Mouse (Mus musculus) gastrocnemius, postnatal 4 days (tissue): ENCODE data around the gene Etnk1. TPM values are rescaled to one million over a fixed set of nuclear protein-coding genes. Genes with fewer than 3 reads are reported as not detected.

Experiments
- DNase-seq, 2 experiments: peaks; one replicate each; pipeline ENCODE4 v3.0.0; 2021 to 2022; ENCODE audit warnings: low spot score in 2 of 2, mixed read lengths in 2 of 2
- total RNA-seq, 2 experiments: library from RNA; stranded (reverse); gene quantifications; 2 replicates each; pipeline ENCODE4 v1.2.3; 2021

Gene Etnk1
- total RNA-seq, 2 experiments from 2014 or later: 21.3 to 23.1 TPM

DNA sequence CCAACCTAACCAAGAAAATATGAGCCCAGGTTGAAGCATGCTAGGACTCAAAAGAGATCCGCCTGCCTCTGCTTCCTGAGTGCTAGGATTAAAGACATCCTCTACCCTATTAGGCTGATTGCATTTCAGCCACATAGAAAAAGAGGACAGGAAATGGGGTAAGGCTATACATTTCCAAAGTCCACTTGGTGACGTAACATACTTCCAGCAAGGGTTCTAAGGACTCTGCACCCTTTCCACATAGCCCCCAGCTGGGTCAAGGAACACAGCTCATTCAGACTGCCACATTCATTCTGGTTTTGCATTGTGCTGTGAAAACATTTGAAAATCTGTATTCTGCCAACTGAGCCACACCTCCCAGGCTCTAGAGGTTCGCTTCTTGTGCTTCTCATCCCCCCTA is 41.9 kb downstream of the Etnk1 start:
- no peak for DNase-seq

DNA sequence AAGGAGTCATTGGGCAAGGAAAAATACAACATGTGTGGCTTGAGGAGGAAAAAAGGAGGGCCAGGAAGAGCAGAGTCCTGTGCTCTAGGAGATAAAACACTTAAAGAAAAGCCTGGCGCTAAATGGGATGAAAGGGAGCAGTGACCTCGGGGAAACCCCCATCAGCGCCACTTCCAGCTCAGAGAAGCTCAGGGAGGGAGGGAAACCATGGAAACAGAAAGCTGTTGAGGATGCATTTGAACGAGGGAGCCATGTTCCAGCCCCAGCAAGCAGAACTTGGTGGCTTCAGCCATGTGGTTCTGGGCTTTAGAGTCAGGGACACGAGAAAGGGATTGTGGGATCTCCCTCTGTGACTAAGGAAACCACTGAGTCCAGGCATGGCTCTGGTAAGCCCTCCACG is 45.7 kb downstream of the Etnk1 start:
- no peak for DNase-seq

DNA sequence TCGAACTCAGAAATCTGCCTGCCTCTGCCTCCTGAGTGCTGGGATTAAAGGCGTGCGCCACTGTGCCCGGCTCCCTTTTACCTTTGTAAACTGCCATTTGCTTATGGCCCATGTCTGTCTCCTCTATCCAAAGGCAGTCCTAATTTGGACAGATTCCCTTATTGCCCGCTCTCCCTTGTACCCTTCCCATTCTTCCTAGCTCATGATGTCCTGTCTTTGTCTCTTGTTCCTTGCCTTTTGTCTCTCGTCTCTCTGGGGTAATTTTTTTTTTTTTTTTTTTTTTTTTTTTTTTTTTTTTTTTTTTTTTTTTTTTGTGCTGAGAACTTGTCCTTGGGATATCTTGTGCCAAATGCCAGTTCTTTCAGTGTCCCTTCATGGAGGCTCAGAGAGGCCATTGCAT is 46.4 kb downstream of the Etnk1 start:
- no peak for DNase-seq

DNA sequence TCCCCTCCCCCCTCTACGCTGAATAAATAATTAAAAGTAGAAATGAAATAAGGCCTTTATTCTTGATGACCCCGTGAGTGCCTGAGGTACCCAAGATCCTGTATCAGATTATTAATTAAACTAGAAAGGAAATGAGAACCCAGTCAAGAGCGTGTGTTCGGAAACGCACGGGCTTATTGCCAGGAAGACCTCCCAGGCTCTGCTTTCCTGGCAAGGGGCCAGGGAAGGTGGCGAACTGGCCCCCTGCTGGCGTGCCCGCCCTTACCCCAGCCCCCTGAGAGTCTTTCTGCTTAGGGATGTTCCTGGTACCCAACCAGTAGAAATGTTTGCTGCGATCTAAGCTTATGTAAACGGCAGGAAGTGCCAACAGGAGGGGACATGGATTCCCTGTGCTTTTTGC is 49.2 kb downstream of the Etnk1 start:
- no peak for DNase-seq

DNA sequence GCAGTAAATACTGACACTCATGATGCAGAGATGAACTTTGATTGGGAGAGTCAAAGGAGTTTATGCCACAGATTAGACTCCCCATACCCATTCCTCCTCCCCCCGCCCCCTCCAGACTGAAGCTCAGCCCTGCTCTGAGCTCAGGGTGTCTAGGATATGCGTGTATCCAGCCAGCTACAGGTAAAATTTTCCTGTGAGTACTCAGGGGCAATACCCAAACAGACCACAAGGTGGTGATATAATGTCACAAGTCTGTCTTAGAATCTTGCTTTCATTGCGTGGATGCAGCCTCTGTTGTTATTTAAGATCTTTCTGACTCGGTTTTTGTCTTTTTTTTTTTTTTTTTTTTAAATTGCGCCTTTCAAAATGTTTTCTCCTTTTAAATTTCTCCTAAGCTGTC is 52.3 kb downstream of the Etnk1 start:
- peak in 1 of 2 experiments; percentile 34 for DNase-seq

DNA sequence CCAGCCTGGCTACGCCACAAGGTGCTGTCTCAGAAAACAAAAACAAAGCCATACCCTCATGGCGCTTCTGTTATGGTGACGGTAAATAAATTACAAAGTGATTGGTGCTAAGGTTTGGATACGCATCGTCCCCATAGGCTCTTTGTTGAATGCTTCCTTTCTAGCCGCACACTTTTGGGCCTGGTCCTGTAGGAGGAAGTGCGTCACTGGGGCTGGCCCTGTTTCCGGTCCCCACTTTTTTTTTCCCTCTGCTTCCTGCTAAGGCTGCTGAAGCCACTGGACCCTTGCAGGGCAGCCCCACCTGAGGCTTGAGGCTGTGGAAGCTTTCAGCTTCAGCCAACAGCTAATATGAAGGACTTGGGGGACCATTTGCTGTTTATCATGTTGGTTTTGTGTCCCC is 54.2 kb downstream of the Etnk1 start:
- no peak for DNase-seq

DNA sequence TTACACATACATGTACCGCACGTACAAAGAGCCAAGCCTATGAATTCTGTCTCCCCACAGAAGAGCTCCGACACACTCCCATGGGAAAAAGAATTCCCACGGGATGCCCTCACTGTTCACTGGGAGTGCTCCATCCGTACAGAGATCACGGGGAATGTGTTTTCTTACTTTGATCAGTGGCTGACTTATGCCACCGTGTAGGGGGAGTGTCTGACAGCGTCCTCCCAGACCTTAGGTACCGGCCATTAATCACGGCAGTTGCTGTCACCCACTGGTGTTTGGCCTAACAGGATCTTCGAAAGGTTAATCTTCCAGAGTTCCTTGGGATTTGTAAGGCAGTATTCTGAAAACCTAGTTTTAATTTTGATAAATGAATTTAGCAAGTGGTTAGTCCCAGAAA is 57.0 kb downstream of the Etnk1 start:
- no peak for DNase-seq

DNA sequence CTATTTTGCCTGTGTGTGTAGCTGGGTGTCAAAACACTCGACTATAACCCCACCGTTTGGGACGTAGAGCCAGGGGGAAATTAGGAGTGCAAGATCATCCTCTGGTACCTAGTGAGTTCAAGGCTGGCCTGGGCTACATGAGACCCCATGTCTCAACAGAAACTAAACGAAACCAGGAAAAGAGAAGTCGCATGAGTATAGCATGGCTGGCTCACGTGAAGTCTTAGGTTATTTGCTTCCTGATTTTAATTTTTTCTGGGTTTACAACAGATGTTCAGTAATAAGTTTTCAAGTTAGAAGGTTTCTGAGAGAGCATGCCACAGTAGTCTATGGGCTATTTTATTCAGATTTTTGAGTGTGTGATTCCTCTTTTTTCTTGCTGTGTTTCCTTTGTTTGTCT is 57.9 kb downstream of the Etnk1 start:
- DNase-seq: no peak

DNA sequence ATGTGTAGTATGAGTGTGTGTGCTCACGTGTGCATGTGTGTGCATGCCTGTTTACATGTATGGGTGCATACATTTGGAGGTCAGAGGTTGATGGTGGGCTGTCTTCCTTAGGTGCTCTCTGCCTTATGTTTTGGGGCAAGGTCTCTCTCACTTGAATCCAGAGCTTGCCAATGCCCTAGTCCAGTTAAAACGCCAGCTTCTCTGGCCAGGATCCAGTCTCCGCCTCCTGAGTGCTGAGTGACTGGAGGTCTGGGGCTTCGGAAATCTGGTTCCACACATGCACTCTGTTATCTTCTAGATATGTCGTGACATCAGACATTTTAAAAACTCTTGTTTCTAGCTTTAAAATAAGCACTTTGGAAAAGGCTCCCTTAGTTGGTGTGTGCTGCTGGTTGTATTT is 61.7 kb downstream of the Etnk1 start:
- no peak for DNase-seq

DNA sequence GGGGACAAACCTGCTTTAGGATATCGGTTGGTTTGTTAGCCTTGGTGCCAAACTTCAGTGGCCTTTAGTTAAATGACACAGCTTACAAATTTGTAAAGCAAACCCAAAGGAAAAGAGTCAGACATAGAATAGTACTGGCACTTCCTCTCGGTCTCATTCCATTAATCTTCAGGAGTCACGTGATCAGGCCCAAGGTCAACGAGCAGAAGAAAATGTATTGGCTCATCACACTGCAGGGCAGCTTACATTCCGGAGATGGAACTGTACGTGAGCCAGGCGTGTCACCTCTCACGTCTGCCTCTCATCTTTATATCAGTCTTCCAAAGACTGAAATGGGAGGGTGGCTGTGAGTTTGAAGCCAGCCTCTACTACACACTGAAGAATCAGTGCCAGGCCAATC is 62.9 kb downstream of the Etnk1 start:
- no peak for DNase-seq

DNA sequence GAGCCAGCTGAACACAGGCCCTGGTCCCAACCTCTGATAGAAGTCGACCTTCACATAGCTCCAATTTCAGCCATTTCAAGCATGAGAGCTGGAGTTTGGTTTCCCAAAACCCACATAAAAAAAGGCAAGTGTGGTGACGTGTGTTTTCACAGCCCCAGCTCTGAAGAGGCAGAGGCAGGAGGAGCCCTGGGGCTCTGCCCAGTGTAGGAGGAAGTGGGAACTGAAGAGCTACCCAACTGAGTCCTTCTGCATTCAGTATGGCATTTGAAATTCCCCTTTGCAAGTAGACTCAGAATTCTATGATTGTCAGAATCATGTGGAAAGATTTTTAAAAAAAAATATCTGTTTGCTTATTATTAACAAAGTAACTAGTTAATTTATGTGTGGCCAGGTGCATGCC is 63.9 kb downstream of the Etnk1 start:
- DNase-seq: no peak

DNA sequence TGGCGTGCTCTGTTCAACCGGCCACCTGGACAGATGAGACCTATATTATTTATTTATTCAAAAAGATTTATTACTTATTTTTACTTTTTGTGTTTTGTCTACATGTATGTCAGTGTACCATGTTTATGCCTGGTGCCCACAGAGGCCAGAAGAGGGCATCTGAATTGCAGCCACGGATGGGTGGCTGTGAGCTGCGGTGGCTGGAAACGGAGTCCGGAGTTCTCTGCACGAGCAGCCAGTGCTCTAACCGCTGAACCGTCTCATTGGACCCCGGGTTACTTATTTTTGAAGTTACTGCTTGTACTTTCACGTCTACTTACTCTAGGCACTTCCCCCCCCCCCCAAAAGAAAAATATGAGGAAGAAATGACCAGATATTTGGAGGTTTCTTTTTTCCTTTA is 65.7 kb downstream of the Etnk1 start:
- no peak for DNase-seq

DNA sequence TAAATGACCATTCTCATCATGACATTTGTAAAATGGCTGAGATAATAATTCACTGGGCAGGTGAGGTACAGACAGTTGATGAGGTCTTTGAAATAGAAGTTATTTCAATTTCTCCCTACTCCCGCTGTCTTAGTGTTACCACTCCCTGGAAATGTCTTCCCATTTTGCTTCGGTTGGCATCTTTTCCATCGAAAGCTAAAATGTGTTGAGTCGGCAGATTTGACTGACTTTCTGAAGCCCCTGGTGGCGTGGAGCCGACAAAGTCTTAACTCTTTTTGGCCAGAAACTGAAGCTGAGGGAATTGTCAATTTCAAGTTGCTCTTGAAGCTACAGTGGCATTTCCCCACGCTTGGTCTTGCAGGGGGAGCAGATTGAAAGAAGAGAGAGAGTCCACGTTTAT is 67.8 kb downstream of the Etnk1 start:
- DNase-seq: no peak

DNA sequence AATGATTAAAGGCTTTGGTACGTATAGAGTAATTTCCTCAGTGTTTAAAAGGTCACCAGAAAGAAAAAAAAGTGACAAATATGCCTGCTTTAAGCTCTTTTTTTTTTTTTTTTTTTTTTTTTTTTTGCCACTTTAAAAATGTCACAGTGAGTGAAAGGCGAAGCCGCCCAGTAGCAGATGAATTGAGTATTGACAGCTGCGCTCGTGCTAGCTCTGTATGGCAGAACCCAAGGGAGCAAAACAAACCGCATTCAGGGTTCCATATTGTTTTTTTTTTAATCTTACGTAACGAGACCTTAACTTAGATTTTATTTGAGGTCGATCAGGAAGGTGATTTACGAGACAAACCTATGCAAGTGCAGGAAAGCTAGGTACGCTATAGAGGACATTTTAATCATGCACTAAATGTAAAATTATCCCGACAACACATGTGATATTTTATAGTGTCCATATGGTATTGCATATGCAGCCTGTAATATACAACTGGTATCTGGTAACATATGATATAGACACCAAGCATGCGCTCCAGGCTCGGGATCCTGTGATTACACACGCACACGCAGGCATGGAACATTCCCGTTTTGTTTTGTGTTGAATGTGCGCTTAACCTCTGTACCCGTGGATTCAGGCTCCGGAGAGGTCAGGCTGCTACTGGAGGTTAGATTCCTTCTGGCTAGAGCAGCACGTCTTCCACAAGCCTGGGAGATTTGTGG is 72.5 kb downstream of the Etnk1 start:
- no peak for DNase-seq

DNA sequence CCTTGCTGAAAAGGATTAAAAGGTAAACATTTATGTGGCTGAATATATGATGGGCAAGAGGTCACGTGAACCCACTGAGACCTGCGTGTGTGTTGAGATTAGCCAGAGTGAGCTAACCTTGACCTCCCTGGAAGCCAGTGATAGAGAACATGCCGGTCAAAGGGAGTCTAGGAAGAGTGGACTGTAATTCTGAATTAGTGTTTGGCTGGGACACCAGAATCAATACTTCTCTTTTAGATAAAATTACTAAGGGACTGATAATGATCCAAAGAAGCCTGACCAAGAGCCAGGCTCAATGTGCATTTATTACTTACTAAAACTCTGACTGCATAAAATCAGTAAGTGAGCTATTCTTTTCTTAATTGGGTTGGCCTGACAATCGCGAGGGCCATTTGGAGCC is 76.2 kb downstream of the Etnk1 start:
- no peak for DNase-seq

DNA sequence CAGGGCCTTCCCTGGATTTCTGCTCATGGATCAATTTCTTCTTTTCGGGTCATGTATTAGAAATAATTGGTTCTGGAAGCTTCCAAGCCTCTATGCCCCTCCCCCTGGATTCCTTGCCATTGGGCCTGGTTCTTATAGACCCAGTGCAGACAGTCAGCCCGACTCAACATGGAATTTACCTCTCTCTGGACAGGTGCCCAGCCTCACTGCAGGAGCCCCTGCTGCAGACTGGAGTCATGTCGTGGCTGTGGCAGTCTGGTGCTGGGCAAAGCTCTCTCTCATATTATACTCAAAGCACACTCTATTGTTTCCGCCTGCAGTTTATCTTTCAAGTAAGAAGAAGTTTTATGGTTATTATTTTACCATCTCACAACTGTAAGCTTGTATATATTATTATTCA is 90.9 kb downstream of the Etnk1 start:
- no peak for DNase-seq

DNA sequence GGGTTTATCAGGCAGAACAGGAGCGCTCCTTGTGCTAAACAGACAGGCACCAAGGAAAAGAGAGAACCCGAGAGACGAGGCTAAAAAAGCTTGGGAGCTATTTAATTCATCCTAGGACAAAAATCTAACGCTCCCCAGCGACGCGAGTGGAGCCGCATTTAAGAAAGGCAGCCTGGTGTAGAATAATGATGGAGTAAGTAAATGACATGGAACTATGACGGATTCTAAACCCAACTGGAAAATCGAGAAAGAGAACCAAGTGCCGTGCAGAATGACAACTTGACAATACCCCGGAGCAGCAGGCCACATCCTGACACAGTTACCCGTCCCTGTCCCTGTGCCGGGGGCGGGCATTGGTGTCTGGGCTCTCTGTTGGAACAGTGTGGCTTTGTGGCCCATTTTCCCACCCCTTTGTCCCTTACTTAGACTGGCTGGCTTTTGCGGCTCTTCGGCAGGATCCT is 92.2 kb downstream of the Etnk1 start:
- DNase-seq: no peak

DNA sequence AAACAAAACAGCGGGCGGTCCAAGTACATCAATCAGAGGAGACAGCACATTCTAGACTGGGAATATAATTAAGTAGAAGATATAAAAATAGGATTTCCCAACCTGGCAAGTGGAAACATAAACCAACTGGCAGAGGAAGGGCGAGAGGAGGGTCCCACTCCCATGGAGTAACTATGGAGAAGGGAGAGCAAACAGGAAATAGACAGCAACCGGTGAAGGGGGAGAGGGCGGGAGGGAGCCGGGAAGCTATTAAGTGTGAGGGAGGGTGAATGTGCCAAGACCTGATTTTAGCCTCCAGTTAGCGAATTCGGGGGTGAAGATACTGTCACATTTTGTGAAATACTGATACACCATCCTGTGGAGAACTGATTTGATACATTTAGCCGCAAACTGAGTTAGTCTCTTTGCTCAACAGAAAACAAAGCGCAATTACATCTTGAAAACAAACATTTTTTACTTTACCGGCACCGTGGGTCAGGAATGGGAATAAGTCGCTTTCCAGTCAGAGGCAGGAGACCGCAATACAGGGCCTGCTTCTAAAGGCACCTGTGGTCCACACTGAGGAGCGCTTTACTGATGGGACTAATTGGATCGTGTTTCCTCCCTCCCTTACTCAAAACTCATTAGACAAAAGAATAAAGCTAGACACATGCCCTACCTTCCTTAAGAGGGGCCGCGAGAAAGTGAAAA is 93.0 kb downstream of the Etnk1 start:
- no peak for DNase-seq

DNA sequence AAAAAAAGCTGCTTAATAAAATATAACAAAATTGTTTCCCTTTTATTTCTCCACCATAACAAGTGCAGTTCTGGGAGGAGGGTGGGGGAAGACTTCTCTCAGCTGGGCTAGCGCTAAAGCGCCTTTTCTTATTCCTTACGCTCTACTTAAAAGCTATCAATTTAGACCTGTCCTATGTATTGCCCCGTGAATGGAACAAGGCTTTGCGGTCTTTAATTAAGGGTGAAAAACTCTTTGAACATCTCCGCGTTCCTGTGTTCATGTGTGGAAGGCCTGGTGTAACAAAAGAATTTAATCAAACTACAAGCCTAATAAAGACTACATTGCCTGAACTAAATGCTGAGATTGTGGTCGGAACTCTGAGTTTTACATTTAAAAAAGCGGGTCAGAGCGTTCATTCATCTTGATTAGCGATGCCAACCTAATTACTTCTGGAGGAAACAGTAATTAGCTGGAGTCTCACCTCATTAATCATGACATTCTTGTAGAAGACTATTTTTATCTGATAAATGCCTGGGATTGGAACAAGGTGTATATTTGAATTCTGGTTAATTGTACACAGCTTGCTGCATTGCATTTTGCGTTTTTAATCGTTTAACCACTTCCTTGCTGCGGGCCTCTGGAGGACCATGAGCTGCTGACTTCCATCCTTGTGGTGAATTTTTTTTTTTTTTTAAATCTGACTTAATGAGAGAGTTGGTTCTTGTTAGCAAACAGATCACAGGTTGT is 93.7 kb downstream of the Etnk1 start:
- no peak for DNase-seq

DNA sequence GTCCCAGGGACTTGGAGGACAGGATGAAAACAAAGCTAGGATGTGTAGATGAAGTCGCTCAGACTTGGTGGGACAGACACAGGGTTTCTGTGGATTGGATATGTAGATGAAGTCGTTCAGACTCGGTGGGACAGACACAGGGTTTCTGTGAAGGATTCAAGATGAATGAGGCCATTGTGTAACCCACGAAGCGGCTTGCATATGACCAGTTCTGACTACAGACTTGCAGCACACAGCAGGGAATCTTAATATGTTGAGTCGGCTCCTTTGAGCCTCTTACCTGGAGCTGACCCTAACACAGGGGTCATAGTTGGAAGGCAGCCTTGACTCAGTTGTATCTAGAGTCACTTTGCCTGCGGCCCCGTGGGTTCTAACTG is 94.3 kb downstream of the Etnk1 start:
- DNase-seq: no peak

DNA sequence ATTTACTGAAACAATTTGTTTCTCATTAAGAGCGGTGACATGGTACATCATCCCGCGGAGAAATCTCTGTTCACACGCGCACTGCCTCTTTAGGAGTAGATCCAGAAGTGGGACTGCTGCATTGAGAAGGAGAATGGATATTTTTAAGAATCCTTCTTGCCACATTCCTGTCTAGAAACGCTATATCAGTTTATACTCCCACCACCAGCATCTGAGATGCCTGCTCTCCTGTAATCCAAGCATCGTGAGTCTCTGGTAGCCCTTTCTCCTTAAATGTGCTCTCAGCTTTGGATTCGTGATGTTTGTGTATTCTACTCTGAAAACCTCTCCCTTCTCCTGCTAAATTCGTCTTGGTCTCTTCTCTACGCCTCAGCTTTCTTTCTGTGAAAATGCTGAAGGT is 98.5 kb downstream of the Etnk1 start:
- DNase-seq: no peak

DNA sequence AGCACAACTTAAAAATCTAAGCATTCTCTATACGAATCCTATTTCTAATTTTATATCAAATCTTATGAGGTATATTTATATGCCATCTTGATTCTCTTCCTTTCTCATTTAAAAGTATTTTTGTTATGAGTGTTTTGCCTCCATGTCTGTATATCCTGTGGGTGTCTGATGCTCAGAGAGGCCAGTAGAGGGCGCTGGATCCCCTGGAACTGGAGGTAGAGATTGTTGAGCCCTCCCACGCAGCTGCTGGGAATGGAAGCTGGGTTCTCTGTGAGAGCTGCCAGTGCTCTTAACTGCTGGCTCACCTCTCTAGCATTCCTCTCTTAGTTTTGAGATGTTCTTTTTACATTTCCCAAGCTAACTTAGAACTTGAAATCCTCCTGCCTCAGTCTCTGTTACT is 112.2 kb downstream of the Etnk1 start:
- no peak for DNase-seq
